Mouse (Mus musculus) megakaryocyte, embryonic 14.5 days (primary cell): ENCODE data around the gene Ugt1a6a. TPM values are rescaled to one million over a fixed set of nuclear protein-coding genes. Genes with fewer than 3 reads are reported as not detected.
A peak's percentile ranks its signal among the peaks of the same experiment; 100 is the strongest.

Experiments
- H3K27me3 ChIP-seq: replicated peaks from 2 replicates; pipeline ENCODE3; 2012; ENCODE audit warnings: inconsistent platforms
- H3K36me3 ChIP-seq: replicated peaks from 2 replicates; pipeline ENCODE3; 2012; ENCODE audit warnings: low read length, inconsistent platforms, mixed read lengths
- H3K4me1 ChIP-seq: 2 replicates; pipeline ENCODE4 v1.6.1; 2012; ENCODE audit warnings: inconsistent platforms
- H3K4me3 ChIP-seq: replicated peaks from 2 replicates; pipeline ENCODE3; 2012; ENCODE audit warnings: moderate library complexity, mild to moderate bottlenecking, inconsistent platforms
- H3K9me3 ChIP-seq: 2 replicates; pipeline ENCODE4 v1.6.1; 2012; ENCODE audit warnings: inconsistent platforms
- FLI1 ChIP-seq: IDR thresholded peaks from 2 replicates; pipeline ENCODE4 v1.6.1; 2012; ENCODE audit warnings: low read length, inconsistent platforms, mixed read lengths
- GATA1 ChIP-seq: IDR thresholded peaks from 3 replicates; pipeline ENCODE4 v1.6.1; 2012; ENCODE audit warnings: mixed read lengths, low read length, inconsistent platforms, borderline replicate concordance
- polyA plus RNA-seq: library from polyadenylated mRNA; stranded (reverse); fragments of >175 nt; gene quantifications from 2 replicates; pipeline ENCODE4 v1.2.3, GENCODE M21; 2012; ENCODE audit warnings: low replicate concordance; ENCODE audit not compliant: insufficient read depth

Gene Ugt1a6a
- polyA plus RNA-seq, 1 experiment = not detected

- Histone ChIP-seq H3K4me3 (no peak overlapping the region), H3K4me1 (no peaks in the 10 kb centered on the region), H3K27me3 (no peaks in the 10 kb centered on the region), H3K9me3 (peaks cover 38% of the 10 kb centered on the region), H3K36me3 (no peaks in the 10 kb centered on the region)
- TF ChIP-seq GATA1 = no peak
- TF ChIP-seq FLI1 = no peak
These were observed 77.9 kb downstream of the Ugt1a6a start for GRCm38 (mm10) chr1:88212341-88213045.

GRCm38 (mm10) chr1:88213061-88213460, 78.5 kb downstream of the Ugt1a6a start:
- TF ChIP-seq FLI1 = no peak
- no peak for TF ChIP-seq GATA1
- Histone ChIP-seq H3K9me3 (peaks cover 40% of the 10 kb centered on the region), H3K36me3 (no peaks in the 10 kb centered on the region), H3K4me1 (no peaks in the 10 kb centered on the region), H3K4me3 (no peak overlapping the region), H3K27me3 (no peaks in the 10 kb centered on the region)

- Histone ChIP-seq H3K27me3 (no peaks in the 10 kb centered on the region), H3K4me3 (no peak overlapping the region), H3K4me1 (no peaks in the 10 kb centered on the region), H3K36me3 (no peaks in the 10 kb centered on the region), H3K9me3 (peaks cover 40% of the 10 kb centered on the region)
- TF ChIP-seq FLI1 (no peak; the same call in 1 of the 2 replicates), GATA1 (0 out of 3 replicates have a peak, but pooled peaks have one; percentile 10)
These were observed 79.3 kb downstream of the Ugt1a6a start for GRCm38 (mm10) chr1:88213766-88214461.

GRCm38 (mm10) chr1:88214462-88214952, 79.9 kb downstream of the Ugt1a6a start:
- H3K27me3 ChIP-seq = no peaks in the 10 kb centered on the region
- TF ChIP-seq FLI1 (no peak), GATA1 (no peak)
- no peaks in the 10 kb centered on the region for H3K36me3 ChIP-seq
- peaks cover 40% of the 10 kb centered on the region for H3K9me3 ChIP-seq
- no peak overlapping the region for H3K4me3 ChIP-seq
- no peaks in the 10 kb centered on the region for H3K4me1 ChIP-seq

- no peak overlapping the region for H3K4me3 ChIP-seq
- H3K27me3 ChIP-seq = no peaks in the 10 kb centered on the region
- H3K4me1 ChIP-seq = no peaks in the 10 kb centered on the region
- H3K36me3 ChIP-seq = no peaks in the 10 kb centered on the region
- TF ChIP-seq FLI1 = no peak
- TF ChIP-seq GATA1 = no peak
- peaks cover 40% of the 10 kb centered on the region for H3K9me3 ChIP-seq
These were observed 81.1 kb downstream of the Ugt1a6a start for GRCm38 (mm10) chr1:88215466-88216380.

GRCm38 (mm10) chr1:88216551-88216950, 81.9 kb downstream of the Ugt1a6a start:
- TF ChIP-seq GATA1 = no peak
- H3K36me3 ChIP-seq = no peaks in the 10 kb centered on the region
- no peak overlapping the region for H3K4me3 ChIP-seq
- peaks cover 38% of the 10 kb centered on the region for H3K9me3 ChIP-seq
- no peaks in the 10 kb centered on the region for H3K4me1 ChIP-seq
- no peaks in the 10 kb centered on the region for H3K27me3 ChIP-seq

GRCm38 (mm10) chr1:88217144-88217543, 82.5 kb downstream of the Ugt1a6a start:
- Histone ChIP-seq H3K36me3 (no peaks in the 10 kb centered on the region), H3K4me3 (no peak overlapping the region), H3K4me1 (no peaks in the 10 kb centered on the region), H3K27me3 (no peaks in the 10 kb centered on the region), H3K9me3 (peaks cover 32% of the 10 kb centered on the region)
- TF ChIP-seq GATA1 (no peak), FLI1 (no peak)

- Histone ChIP-seq H3K9me3 (peaks cover 28% of the 10 kb centered on the region), H3K36me3 (no peaks in the 10 kb centered on the region), H3K27me3 (no peaks in the 10 kb centered on the region), H3K4me3 (no peak overlapping the region), H3K4me1 (no peaks in the 10 kb centered on the region)
- TF ChIP-seq GATA1 = no peak
- TF ChIP-seq FLI1 = no peak
These were observed 83.0 kb downstream of the Ugt1a6a start for GRCm38 (mm10) chr1:88217576-88217975.

GRCm38 (mm10) chr1:88218051-88218450, 83.4 kb downstream of the Ugt1a6a start:
- TF ChIP-seq FLI1 = no peak
- TF ChIP-seq GATA1 = no peak
- Histone ChIP-seq H3K27me3 (no peaks in the 10 kb centered on the region), H3K36me3 (no peaks in the 10 kb centered on the region), H3K4me3 (peak overlapping the region; percentile 9), H3K4me1 (no peaks in the 10 kb centered on the region), H3K9me3 (peaks cover 27% of the 10 kb centered on the region)
